Mouse (Mus musculus) large intestine, adult 2 months (tissue): Measurements from ENCODE around the gene Dpagt1. TPM values are rescaled to one million over a fixed set of nuclear protein-coding genes. Genes with fewer than 3 reads are reported as not detected.
A peak's percentile ranks its signal among the peaks of the same experiment; 100 is the strongest.
"Not testable (repeated sequence)": the region's sequence is repeated elsewhere in the genome, so short reads cannot be mapped to it uniquely, and the experiment has no call there.

Experiments used
- DNase-seq: peaks from one replicate; pipeline ENCODE4 v3.0.0-alpha.2; 2012; ENCODE audit warnings: low read depth, low spot score
- WGBS: fragments of 180-500 bp; shearing (Covaris S2); methylation state at CpG from one replicate; pipeline ENCODE4 v1.1.7; 2018; 5-methylcytosine and 5-hydroxymethylcytosine counted together
- polyA plus RNA-seq: library from polyadenylated mRNA; depleted of rRNA; stranded (reverse); fragments of >200 nt; gene quantifications from 2 replicates; pipeline ENCODE4 v1.2.3, GENCODE M21; 2012; rRNA removed

The Dpagt1 gene
- polyA plus RNA-seq, result 71.4 and 79.3 TPM in 2 replicates

GRCm38 (mm10) chr9:44325768-44326370 lies at the start of gene Dpagt1:
TSS of gene Dpagt1 (plus strand) at chr9:44326019.
- no peak for DNase-seq
- under 1% methylated on average over 12 of the region's 12 CpGs for WGBS

- WGBS, result 58% methylated on average over 5 of the region's 5 CpGs
Measured at GRCm38 (mm10) chr9:44283183-44283582, 42.6 kb upstream of the Dpagt1 start.

GRCm38 (mm10) chr9:44286256-44286850 lies 39.5 kb upstream of the Dpagt1 start:
- WGBS, result 11% methylated on average over 6 of the region's 6 CpGs
- no peak for DNase-seq

More at GRCm38 (mm10) chr9:44283183-44283582, 42.6 kb upstream of the Dpagt1 start:
- DNase-seq, result no peak

GRCm38 (mm10) chr9:44287003-44287400 lies 38.8 kb upstream of the Dpagt1 start:
- 26% methylated on average over 11 of the region's 11 CpGs for WGBS
- DNase-seq, result no peak

- WGBS, result 4% methylated on average over 47 of the region's 47 CpGs
- no peak for DNase-seq
Measured at GRCm38 (mm10) chr9:44287401-44288075, 38.3 kb upstream of the Dpagt1 start.

GRCm38 (mm10) chr9:44288076-44288958 lies 37.5 kb upstream of the Dpagt1 start, which contains the start of gene Abcg4:
TSS of gene Abcg4 (minus strand) at chr9:44288615.
- DNase-seq, result no peak
- 1% methylated on average over 38 of the region's 38 CpGs for whole genome bisulfite sequencing

GRCm38 (mm10) chr9:44288959-44289291 lies 36.9 kb upstream of the Dpagt1 start:
- no peak for DNase-seq
- WGBS, result 23% methylated on average over 11 of the region's 11 CpGs

- no peak for DNase-seq
- whole genome bisulfite sequencing, result 68% methylated on average over 3 of the region's 3 CpGs
Measured at GRCm38 (mm10) chr9:44292490-44292889, 33.3 kb upstream of the Dpagt1 start.

- 96% methylated on average over 3 of the region's 3 CpGs for WGBS
- not testable (repeated sequence) for DNase-seq
Measured at GRCm38 (mm10) chr9:44300001-44300400, 25.8 kb upstream of the Dpagt1 start.

- under 1% methylated on average over 54 of the region's 54 CpGs for WGBS
- DNase-seq, result peak; percentile 93
Measured at GRCm38 (mm10) chr9:44305466-44306079, 20.2 kb upstream of the Dpagt1 start, which contains the start of gene Hinfp. TSS of gene Hinfp (minus strand) at chr9:44305671.

GRCm38 (mm10) chr9:44306532-44306931 lies 19.3 kb upstream of the Dpagt1 start:
- WGBS, result 93% methylated on average over 6 of the region's 6 CpGs
- no peak for DNase-seq

GRCm38 (mm10) chr9:44307248-44307647 lies 18.6 kb upstream of the Dpagt1 start:
- DNase-seq, result no peak
- 68% methylated on average over 2 of the region's 2 CpGs for WGBS

GRCm38 (mm10) chr9:44309756-44310155 lies 16.1 kb upstream of the Dpagt1 start:
- DNase-seq, result no peak
- WGBS, result 61% methylated on average over 3 of the region's 3 CpGs

- WGBS, result 53% methylated on average over 10 of the region's 10 CpGs
- DNase-seq, result no peak
Measured at GRCm38 (mm10) chr9:44310750-44311135, 15.1 kb upstream of the Dpagt1 start.

GRCm38 (mm10) chr9:44311136-44312134 lies 14.4 kb upstream of the Dpagt1 start:
- no peak for DNase-seq
- WGBS, result 29% methylated on average over 27 of the region's 27 CpGs

- DNase-seq, result no peak
- WGBS, result 89% methylated on average over 19 of the region's 19 CpGs
Measured at GRCm38 (mm10) chr9:44313476-44314256, 12.2 kb upstream of the Dpagt1 start.

- no peak for DNase-seq
- WGBS, result 84% methylated on average over 4 of the region's 4 CpGs
Measured at GRCm38 (mm10) chr9:44314257-44314547, 11.6 kb upstream of the Dpagt1 start.

- DNase-seq, result no peak
- WGBS, result 94% methylated on average over 18 of the region's 18 CpGs
Measured at GRCm38 (mm10) chr9:44314910-44315309, 10.9 kb upstream of the Dpagt1 start.
